Mouse (Mus musculus): ENCODE data around the gene Lpcat2.

GRCm38 (mm10) chr8:92834065-92834731 is 20.9 kb upstream of the Lpcat2 start:
- TF ChIP-seq POLR2A (IDR thresholded peaks at IDR 0.05; ENCODE audit: control insufficient read depth, extremely low read depth, insufficient read depth, low read length, poor library complexity) (no peak), CTCF (IDR thresholded peaks at IDR 0.05; ENCODE audit: borderline replicate concordance, control insufficient read depth, extremely low read depth, insufficient read depth, low read length, poor library complexity) (no peak)

Measured in thymus, adult 2 months (tissue).